Mouse (Mus musculus) hindbrain, embryonic 16.5 days (tissue): Measurements from ENCODE around the gene Zfp652. TPM values are rescaled to one million over a fixed set of nuclear protein-coding genes. Genes with fewer than 3 reads are reported as not detected.
"Not testable (repeated sequence)": the region's sequence is repeated elsewhere in the genome, so short reads cannot be mapped to it uniquely, and the experiment has no call there.

Source experiments
- ATAC-seq: fragments of 200-750 bp; cut with Nextera tagmentation; 2 replicates; pipeline ENCODE4 v1.8.0; 2017; ENCODE audit warnings: moderate TSS enrichment, moderate library complexity
- H3K27ac ChIP-seq: fragments of 300-500 bp; sonication (generic); 2 replicates; pipeline ENCODE4 v1.5.1; 2014; ENCODE audit warnings: low read depth, mild to moderate bottlenecking, control low read depth, low read length, moderate library complexity
- H3K27me3 ChIP-seq: fragments of 300-500 bp; sonication (generic); replicated peaks from 2 replicates; pipeline ENCODE4 v1.6.1; 2014; ENCODE audit warnings: low read length; ENCODE audit not compliant: control insufficient read depth, insufficient read depth
- H3K36me3 ChIP-seq: fragments of 300-500 bp; sonication (generic); 2 replicates; pipeline ENCODE4 v1.6.1; 2014; ENCODE audit warnings: mild to moderate bottlenecking, low read length, moderate library complexity, mixed read lengths; ENCODE audit not compliant: control insufficient read depth, insufficient read depth
- H3K4me1 ChIP-seq: fragments of 300-500 bp; sonication (generic); 2 replicates; pipeline ENCODE4 v1.6.1; 2014; ENCODE audit warnings: low read depth, low read length; ENCODE audit not compliant: control insufficient read depth, insufficient read depth
- H3K4me2 ChIP-seq: fragments of 300-500 bp; sonication (generic); 2 replicates; pipeline ENCODE4 v1.6.1; 2014; ENCODE audit warnings: mild to moderate bottlenecking, low read length, control low read depth, moderate library complexity
- H3K4me3 ChIP-seq: fragments of 300-500 bp; sonication (generic); 2 replicates; pipeline ENCODE4 v1.5.1; 2014; ENCODE audit warnings: mild to moderate bottlenecking, low read length, control low read depth, moderate library complexity
- H3K9ac ChIP-seq: fragments of 300-500 bp; sonication (generic); 2 replicates; pipeline ENCODE4 v1.6.1; 2014; ENCODE audit warnings: low read depth, mild to moderate bottlenecking, control low read depth, low read length, moderate library complexity
- H3K9me3 ChIP-seq: fragments of 300-500 bp; sonication (generic); 2 replicates; pipeline ENCODE4 v1.6.1; 2014; ENCODE audit warnings: mild to moderate bottlenecking, low read length, moderate library complexity; ENCODE audit not compliant: control insufficient read depth
- WGBS: fragments of 180-500 bp; shearing (Covaris S2); extraction: QIAGEN DNeasy Blood & Tissue Kit; methylation state at CpG from one replicate; pipeline ENCODE4 v1.1.7; 2014; 5-methylcytosine and 5-hydroxymethylcytosine counted together
- polyA plus RNA-seq: library from polyadenylated mRNA; unstranded; fragments of >200 nt; fragmentation: Nextera tagmentation; extraction: Ambion mirVana; gene quantifications from 2 replicates; pipeline ENCODE4 v1.2.1, GENCODE M21; 2015

Zfp652 gene
- polyA plus RNA-seq = 21.7 and 23.2 TPM in 2 replicates

DNA sequence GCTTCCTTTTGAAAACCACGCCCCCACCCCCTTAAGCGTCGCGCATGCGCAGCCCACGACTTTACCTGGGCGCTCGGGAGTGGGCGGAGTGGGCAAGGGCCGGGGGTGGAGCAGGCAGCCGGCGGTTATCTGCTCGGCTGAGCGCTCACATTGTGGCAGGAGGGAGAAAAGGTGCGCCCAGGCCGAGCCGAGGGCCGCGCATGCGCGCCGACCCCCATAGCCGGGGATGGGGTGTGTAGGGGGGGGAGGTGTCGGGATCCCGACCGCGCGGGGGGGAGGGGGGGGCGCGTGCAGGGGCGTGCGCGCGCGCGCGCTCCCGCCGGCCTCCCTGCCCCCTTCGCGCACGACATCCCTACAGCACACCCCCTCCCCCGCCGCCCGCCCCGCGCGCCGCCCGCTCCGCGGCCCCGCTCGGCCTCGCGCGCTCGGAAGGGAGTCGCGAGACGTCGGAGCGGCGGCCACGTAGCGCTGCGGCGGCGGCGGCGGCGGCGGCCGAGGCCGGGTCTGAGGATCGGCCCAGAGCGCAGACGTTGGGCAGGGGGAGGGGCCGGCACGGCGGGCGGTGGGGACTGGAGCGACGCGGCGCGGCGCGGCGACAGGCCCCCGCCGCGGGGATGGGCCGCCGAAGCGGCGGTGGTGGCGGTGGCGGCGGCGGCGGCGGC, at the start of gene Zfp652:
TSS of gene Zfp652 (plus strand) at position 111 of the 662 bp plus-strand sequence.
- H3K27ac ChIP-seq = peak within 1 kb of the TSS; percentile 98
- H3K9me3 ChIP-seq = no peaks in the 10 kb centered on the region
- H3K27me3 ChIP-seq = no peaks in the 10 kb centered on the region
- peak within 1 kb of the TSS; percentile 100 for H3K9ac ChIP-seq
- peaks cover 25% of the 10 kb centered on the region for H3K4me1 ChIP-seq
- peak within 1 kb of the TSS; percentile 70 for H3K4me2 ChIP-seq
- H3K4me3 ChIP-seq = peak within 1 kb of the TSS; percentile 94
- no peaks in the 10 kb centered on the region for H3K36me3 ChIP-seq
- ATAC-seq = peak; percentile 89
- WGBS = under 1% methylated on average over 53 of the region's 103 CpGs

- H3K4me3 ChIP-seq = peak within 1 kb of the TSS; percentile 87
- H3K27me3 ChIP-seq = no peaks in the 10 kb centered on the region; the same call in 1 of the 2 replicates
- peak within 1 kb of the TSS; percentile 90 for H3K4me2 ChIP-seq
- H3K27ac ChIP-seq = peak within 1 kb of the TSS; percentile 59; the same call in 1 of the 2 replicates
- ATAC-seq = peak; percentile 99
- H3K9me3 ChIP-seq = no peaks in the 10 kb centered on the region
- peaks cover 2% of the 10 kb centered on the region; the same call in 1 of the 2 replicates for H3K36me3 ChIP-seq
- peaks cover 6% of the 10 kb centered on the region for H3K4me1 ChIP-seq
- WGBS = under 1% methylated on average over 25 of the region's 25 CpGs
- H3K9ac ChIP-seq = peak within 1 kb of the TSS; percentile 80
Observed at GRCm38 (mm10) chr11:95666529-95667149, 45.8 kb upstream of the Zfp652 start, which contains the start of gene Phb. Gene Phb, plus strand, starts transcription at chr11:95666957.

- Histone ChIP-seq H3K27ac (peak overlapping the region; percentile 59; the same call in 1 of the 2 replicates), H3K9me3 (no peaks in the 10 kb centered on the region), H3K36me3 (peaks cover 6% of the 10 kb centered on the region; the same call in 1 of the 2 replicates), H3K9ac (peak overlapping the region; percentile 80), H3K27me3 (no peaks in the 10 kb centered on the region; the same call in 1 of the 2 replicates), H3K4me1 (peaks cover 6% of the 10 kb centered on the region), H3K4me3 (peak overlapping the region; percentile 87), H3K4me2 (peak overlapping the region; percentile 90)
- no peak for ATAC-seq
- WGBS = 2% methylated on average over 11 of the region's 11 CpGs
Observed at GRCm38 (mm10) chr11:95667177-95667576, 45.3 kb upstream of the Zfp652 start.

DNA sequence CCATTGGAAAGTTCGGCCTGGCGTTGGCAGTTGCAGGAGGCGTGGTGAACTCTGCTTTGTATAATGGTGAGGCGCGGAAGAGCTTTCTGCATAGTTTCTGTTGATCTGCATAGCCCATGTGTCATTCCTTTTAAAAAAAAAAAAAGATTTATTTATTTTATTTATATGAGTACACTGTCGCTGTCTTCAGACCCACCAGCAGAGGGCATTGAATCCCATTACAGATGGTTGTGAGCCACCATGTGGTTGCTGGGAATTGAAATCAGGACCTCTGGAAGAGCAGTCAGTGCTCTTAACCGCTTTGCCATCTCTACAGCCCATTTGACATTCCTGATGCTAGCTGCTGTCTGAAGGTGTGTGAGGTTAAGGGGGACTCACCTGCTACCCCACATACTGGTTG, 44.4 kb upstream of the Zfp652 start:
- not testable (repeated sequence) for H3K4me3 ChIP-seq, H3K9ac ChIP-seq, H3K27me3 ChIP-seq, H3K4me1 ChIP-seq, H3K27ac ChIP-seq, H3K9me3 ChIP-seq, H3K4me2 ChIP-seq, ATAC-seq
- WGBS = 89% methylated on average over 7 of the region's 7 CpGs
- peaks cover 12% of the 10 kb centered on the region; the same call in 1 of the 2 replicates for H3K36me3 ChIP-seq

- 91% methylated on average over 14 of the region's 14 CpGs for WGBS
- H3K27ac ChIP-seq = no peak overlapping the region
- H3K27me3 ChIP-seq = no peaks in the 10 kb centered on the region
- peaks cover 3% of the 10 kb centered on the region; the same call in 1 of the 2 replicates for H3K4me1 ChIP-seq
- no peak overlapping the region for H3K9ac ChIP-seq
- ATAC-seq = no peak
- H3K4me2 ChIP-seq = no peak overlapping the region
- no peaks in the 10 kb centered on the region for H3K9me3 ChIP-seq
- no peak overlapping the region for H3K4me3 ChIP-seq
- H3K36me3 ChIP-seq = peaks cover 41% of the 10 kb centered on the region
Observed at GRCm38 (mm10) chr11:95675498-95675897, 37.0 kb upstream of the Zfp652 start.

DNA sequence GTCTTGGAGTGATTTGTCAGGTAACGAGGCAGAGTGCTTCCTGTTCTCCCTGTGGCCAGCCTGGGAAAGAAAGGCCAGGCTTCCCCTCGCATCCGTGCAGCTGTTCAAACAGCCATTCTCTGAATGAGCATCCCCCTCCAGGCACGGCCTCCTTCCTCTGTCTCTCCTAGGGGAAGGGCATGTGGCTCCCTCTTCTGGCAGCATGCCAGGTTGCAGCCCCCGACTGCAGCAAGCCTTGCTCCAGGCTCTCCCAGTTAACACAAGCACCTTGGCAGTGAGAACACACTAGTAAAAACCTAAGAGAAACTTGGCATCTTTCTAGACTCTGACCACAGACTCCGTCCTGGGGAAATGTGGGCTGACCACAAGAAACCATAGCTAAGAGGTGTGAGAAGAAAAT, 36.2 kb upstream of the Zfp652 start:
- H3K4me3 ChIP-seq = no peak overlapping the region
- peaks cover 3% of the 10 kb centered on the region; the same call in 1 of the 2 replicates for H3K4me1 ChIP-seq
- no peak overlapping the region for H3K9ac ChIP-seq
- H3K36me3 ChIP-seq = peaks cover 44% of the 10 kb centered on the region
- peak overlapping the region; percentile 23; the same call in 1 of the 2 replicates for H3K27ac ChIP-seq
- H3K4me2 ChIP-seq = no peak overlapping the region
- ATAC-seq = peak; percentile 72; the same call in 1 of the 2 replicates
- H3K27me3 ChIP-seq = no peaks in the 10 kb centered on the region
- 16% methylated on average over 6 of the region's 6 CpGs for WGBS
- no peaks in the 10 kb centered on the region for H3K9me3 ChIP-seq

- no peak overlapping the region for H3K4me3 ChIP-seq
- peaks cover 37% of the 10 kb centered on the region for H3K36me3 ChIP-seq
- peaks cover 3% of the 10 kb centered on the region; the same call in 1 of the 2 replicates for H3K4me1 ChIP-seq
- no peaks in the 10 kb centered on the region for H3K9me3 ChIP-seq
- H3K4me2 ChIP-seq = no peak overlapping the region
- no peak for ATAC-seq
- no peak overlapping the region for H3K27ac ChIP-seq
- H3K9ac ChIP-seq = no peak overlapping the region
- WGBS = 88% methylated on average over 14 of the region's 14 CpGs
- H3K27me3 ChIP-seq = no peaks in the 10 kb centered on the region
Observed at GRCm38 (mm10) chr11:95677925-95678701, 34.4 kb upstream of the Zfp652 start.

GRCm38 (mm10) chr11:95681995-95682601, 30.4 kb upstream of the Zfp652 start:
- no peak overlapping the region for H3K27ac ChIP-seq
- H3K9me3 ChIP-seq = no peaks in the 10 kb centered on the region
- no peaks in the 10 kb centered on the region for H3K4me1 ChIP-seq
- WGBS = 78% methylated on average over 9 of the region's 9 CpGs
- peaks cover 28% of the 10 kb centered on the region for H3K36me3 ChIP-seq
- no peak for ATAC-seq
- no peaks in the 10 kb centered on the region for H3K27me3 ChIP-seq
- H3K9ac ChIP-seq = no peak overlapping the region
- no peak overlapping the region for H3K4me3 ChIP-seq
- H3K4me2 ChIP-seq = no peak overlapping the region
